Mouse (Mus musculus) neural tube, embryonic 11.5 days (tissue): ENCODE results near the gene Prl. TPM values are rescaled to one million over a fixed set of nuclear protein-coding genes. Genes with fewer than 3 reads are reported as not detected.

Source experiments
- ATAC-seq: fragments of 200-750 bp; cut with Nextera tagmentation; 2 replicates; pipeline ENCODE4 v1.8.0; 2017; ENCODE audit warnings: moderate number of reproducible peaks, mild to moderate bottlenecking, moderate TSS enrichment, moderate library complexity; ENCODE audit not compliant: insufficient read depth, low FRiP score, low TSS enrichment
- DNase-seq: peaks from one replicate; pipeline ENCODE4 v3.0.0-alpha.2; 2015; ENCODE audit warnings: low spot score
- H3K27ac ChIP-seq: fragments of 300-500 bp; sonication (generic); 2 replicates; pipeline ENCODE4 v1.5.1; 2014; ENCODE audit warnings: low read depth, mild to moderate bottlenecking, low read length
- H3K27me3 ChIP-seq: fragments of 300-500 bp; sonication (generic); 2 replicates; pipeline ENCODE4 v1.6.1; 2014; ENCODE audit warnings: mild to moderate bottlenecking, low read length, mixed read lengths; ENCODE audit not compliant: control insufficient read depth, insufficient read depth
- H3K36me3 ChIP-seq: fragments of 300-500 bp; sonication (generic); 2 replicates; pipeline ENCODE4 v1.6.1; 2014; ENCODE audit warnings: mild to moderate bottlenecking, low read length, moderate library complexity, mixed read lengths; ENCODE audit not compliant: control insufficient read depth, insufficient read depth
- H3K4me1 ChIP-seq: fragments of 300-500 bp; sonication (generic); 2 replicates; pipeline ENCODE4 v1.6.1; 2014; ENCODE audit warnings: low read length, mixed read lengths; ENCODE audit not compliant: control insufficient read depth, insufficient read depth
- H3K4me2 ChIP-seq: fragments of 300-500 bp; sonication (generic); 2 replicates; pipeline ENCODE4 v1.6.1; 2014; ENCODE audit warnings: low read depth, mild to moderate bottlenecking, moderate library complexity
- H3K4me3 ChIP-seq: fragments of 300-500 bp; sonication (generic); 2 replicates; pipeline ENCODE4 v1.5.1; 2014; ENCODE audit warnings: low read depth, low read length
- H3K9ac ChIP-seq: fragments of 300-500 bp; sonication (generic); 2 replicates; pipeline ENCODE4 v1.6.1; 2014; ENCODE audit warnings: mild to moderate bottlenecking, low read length
- H3K9me3 ChIP-seq: fragments of 300-500 bp; sonication (generic); 2 replicates; pipeline ENCODE4 v1.6.1; 2016; ENCODE audit warnings: low read length; ENCODE audit not compliant: control insufficient read depth
- WGBS: fragments of 180-500 bp; shearing (Covaris S2); extraction: QIAGEN DNeasy Blood & Tissue Kit; methylation state at CpG from one replicate; pipeline ENCODE4 v1.1.7; 2014; 5-methylcytosine and 5-hydroxymethylcytosine counted together
- polyA plus RNA-seq: library from polyadenylated mRNA; unstranded; fragments of >200 nt; fragmentation: Nextera tagmentation; extraction: Ambion mirVana; gene quantifications from 2 replicates; pipeline ENCODE4 v1.2.1, GENCODE M21; 2014

The Prl gene
- polyA plus RNA-seq = not detected in 2 replicates

GRCm38 (mm10) chr13:27057270-27057669, at the start of gene Prl:
Gene Prl, plus strand, starts transcription at chr13:27057570.
- no peaks in the 10 kb centered on the region for H3K36me3 ChIP-seq
- H3K9ac ChIP-seq = no peak within 1 kb of the TSS
- H3K9me3 ChIP-seq = no peaks in the 10 kb centered on the region
- ATAC-seq = no peak
- H3K27me3 ChIP-seq = no peaks in the 10 kb centered on the region
- H3K4me1 ChIP-seq = no peaks in the 10 kb centered on the region
- H3K4me3 ChIP-seq = no peak within 1 kb of the TSS
- H3K27ac ChIP-seq = no peak within 1 kb of the TSS
- no peak within 1 kb of the TSS for H3K4me2 ChIP-seq
- WGBS = 90% methylated on average over 1 of the region's 1 CpGs
- DNase-seq = no peak

- DNase-seq (no peak), ATAC-seq (no peak)
- H3K4me3 ChIP-seq = no peak overlapping the region
- no peak overlapping the region for H3K4me2 ChIP-seq
- no peaks in the 10 kb centered on the region for H3K36me3 ChIP-seq
- H3K4me1 ChIP-seq = peaks cover 2% of the 10 kb centered on the region; the same call in 1 of the 2 replicates
- 89% methylated on average over 1 of the region's 1 CpGs for WGBS
- no peaks in the 10 kb centered on the region for H3K27me3 ChIP-seq
- H3K27ac ChIP-seq = no peak overlapping the region
- H3K9me3 ChIP-seq = no peaks in the 10 kb centered on the region
- no peak overlapping the region for H3K9ac ChIP-seq
These were observed 30.8 kb upstream of the Prl start for GRCm38 (mm10) chr13:27026614-27027013.

- H3K9ac ChIP-seq = no peak overlapping the region
- ATAC-seq = no peak
- H3K4me3 ChIP-seq = no peak overlapping the region
- no peaks in the 10 kb centered on the region for H3K9me3 ChIP-seq
- no peak overlapping the region for H3K4me2 ChIP-seq
- no peaks in the 10 kb centered on the region for H3K27me3 ChIP-seq
- 93% methylated on average over 1 of the region's 1 CpGs for WGBS
- peaks cover 5% of the 10 kb centered on the region; the same call in 1 of the 2 replicates for H3K4me1 ChIP-seq
- no peak for DNase-seq
- H3K36me3 ChIP-seq = no peaks in the 10 kb centered on the region
- H3K27ac ChIP-seq = no peak overlapping the region
These were observed 30.0 kb upstream of the Prl start for GRCm38 (mm10) chr13:27027376-27027775.

- peaks cover 5% of the 10 kb centered on the region; the same call in 1 of the 2 replicates for H3K4me1 ChIP-seq
- H3K4me3 ChIP-seq = no peak overlapping the region
- no peak overlapping the region for H3K4me2 ChIP-seq
- H3K27ac ChIP-seq = no peak overlapping the region
- H3K9me3 ChIP-seq = no peaks in the 10 kb centered on the region
- H3K9ac ChIP-seq = no peak overlapping the region
- ATAC-seq (no peak), DNase-seq (no peak)
- H3K27me3 ChIP-seq = no peaks in the 10 kb centered on the region
- 88% methylated on average over 2 of the region's 2 CpGs for WGBS
- no peaks in the 10 kb centered on the region for H3K36me3 ChIP-seq
These were observed 28.7 kb upstream of the Prl start for GRCm38 (mm10) chr13:27028501-27029240.

GRCm38 (mm10) chr13:27031101-27031852, 26.1 kb upstream of the Prl start:
- DNase-seq (peak; percentile 16), ATAC-seq (no peak)
- WGBS = 21% methylated on average over 4 of the region's 4 CpGs
- H3K9me3 ChIP-seq = no peaks in the 10 kb centered on the region
- H3K4me1 ChIP-seq = peaks cover 5% of the 10 kb centered on the region; the same call in 1 of the 2 replicates
- no peak overlapping the region for H3K4me2 ChIP-seq
- H3K9ac ChIP-seq = no peak overlapping the region
- no peaks in the 10 kb centered on the region for H3K27me3 ChIP-seq
- H3K4me3 ChIP-seq = no peak overlapping the region
- no peaks in the 10 kb centered on the region for H3K36me3 ChIP-seq
- no peak overlapping the region for H3K27ac ChIP-seq

GRCm38 (mm10) chr13:27031853-27032240, 25.5 kb upstream of the Prl start:
- Histone ChIP-seq H3K4me3 (no peak overlapping the region), H3K36me3 (no peaks in the 10 kb centered on the region), H3K9ac (no peak overlapping the region), H3K27me3 (no peaks in the 10 kb centered on the region), H3K4me2 (no peak overlapping the region), H3K4me1 (peaks cover 5% of the 10 kb centered on the region; the same call in 1 of the 2 replicates), H3K27ac (no peak overlapping the region), H3K9me3 (no peaks in the 10 kb centered on the region)
- WGBS = 64% methylated on average over 1 of the region's 1 CpGs
- DNase-seq (no peak), ATAC-seq (no peak)

- WGBS = 93% methylated on average over 2 of the region's 2 CpGs
- no peaks in the 10 kb centered on the region for H3K9me3 ChIP-seq
- H3K4me1 ChIP-seq = peaks cover 5% of the 10 kb centered on the region; the same call in 1 of the 2 replicates
- no peak overlapping the region for H3K4me3 ChIP-seq
- no peaks in the 10 kb centered on the region for H3K27me3 ChIP-seq
- H3K36me3 ChIP-seq = no peaks in the 10 kb centered on the region
- DNase-seq (no peak), ATAC-seq (no peak)
- no peak overlapping the region for H3K27ac ChIP-seq
- no peak overlapping the region for H3K4me2 ChIP-seq
- H3K9ac ChIP-seq = no peak overlapping the region
These were observed 24.4 kb upstream of the Prl start for GRCm38 (mm10) chr13:27032998-27033397.

- DNase-seq (no peak), ATAC-seq (no peak)
- Histone ChIP-seq H3K9me3 (no peaks in the 10 kb centered on the region), H3K36me3 (no peaks in the 10 kb centered on the region), H3K27ac (no peak overlapping the region), H3K27me3 (no peaks in the 10 kb centered on the region), H3K4me1 (no peaks in the 10 kb centered on the region), H3K4me2 (no peak overlapping the region), H3K4me3 (no peak overlapping the region), H3K9ac (no peak overlapping the region)
- WGBS = 90% methylated on average over 2 of the region's 2 CpGs
These were observed 15.2 kb upstream of the Prl start for GRCm38 (mm10) chr13:27042185-27042584.
